Mouse (Mus musculus) retina, embryonic 14.5 days (tissue): Measurements from ENCODE around the gene Gpr65.

Experiments
- DNase-seq: peaks from one replicate; pipeline ENCODE4 v3.0.0-alpha.2; 2015; ENCODE audit warnings: low spot score

The Gpr65 gene

DNA sequence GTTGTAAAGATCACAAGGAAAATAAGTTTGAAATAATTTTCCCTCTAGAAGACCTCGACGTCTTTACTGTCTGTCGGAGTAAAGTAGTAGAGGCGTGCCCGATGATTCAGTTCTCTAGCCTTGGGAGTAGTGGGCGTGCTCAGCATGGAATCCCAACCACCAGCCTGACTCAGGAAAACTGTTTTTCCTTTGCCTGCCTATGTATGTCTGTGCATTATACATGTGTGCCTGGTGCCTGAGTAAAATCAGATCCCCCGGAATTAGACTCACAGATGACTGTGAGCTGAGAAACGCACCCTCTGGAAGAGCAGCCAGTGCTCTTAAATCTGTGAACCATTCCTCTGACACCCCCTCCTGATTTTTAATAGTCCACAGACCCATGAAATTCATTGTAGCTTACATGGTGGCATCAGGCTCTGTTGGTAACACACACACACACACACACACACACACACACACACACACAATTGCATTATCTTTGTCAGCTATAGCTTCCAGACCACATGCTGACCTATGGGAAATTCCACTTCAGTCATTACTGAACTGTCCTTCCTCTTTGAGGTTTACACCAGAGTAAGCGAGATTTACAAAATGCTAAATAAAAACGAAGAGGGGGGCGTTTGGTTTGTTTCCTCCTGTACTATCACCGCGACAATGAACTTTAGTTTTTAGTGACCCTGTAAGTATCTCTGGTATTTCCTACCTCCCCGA is 14.5 kb downstream of the Gpr65 start:
- DNase-seq = no peak

DNA sequence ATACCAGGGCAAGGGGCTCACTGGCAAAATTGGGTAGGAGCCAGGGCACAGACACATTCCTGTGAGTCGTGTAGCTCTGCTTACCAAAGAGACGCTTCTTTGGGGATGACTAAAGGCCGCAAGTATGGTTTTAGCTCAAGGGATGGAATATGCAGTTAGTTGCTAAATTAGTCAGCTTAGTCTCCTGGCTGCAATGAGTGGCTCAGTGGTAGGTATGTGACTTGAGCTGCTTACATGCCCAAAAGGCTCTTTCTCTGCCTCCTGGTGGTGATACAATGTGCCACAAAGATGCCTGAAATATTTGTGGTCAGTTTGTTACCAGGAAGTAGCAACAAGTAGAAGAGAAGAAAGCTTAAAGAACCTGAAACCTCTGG is 15.0 kb downstream of the Gpr65 start:
- no peak for DNase-seq

DNA sequence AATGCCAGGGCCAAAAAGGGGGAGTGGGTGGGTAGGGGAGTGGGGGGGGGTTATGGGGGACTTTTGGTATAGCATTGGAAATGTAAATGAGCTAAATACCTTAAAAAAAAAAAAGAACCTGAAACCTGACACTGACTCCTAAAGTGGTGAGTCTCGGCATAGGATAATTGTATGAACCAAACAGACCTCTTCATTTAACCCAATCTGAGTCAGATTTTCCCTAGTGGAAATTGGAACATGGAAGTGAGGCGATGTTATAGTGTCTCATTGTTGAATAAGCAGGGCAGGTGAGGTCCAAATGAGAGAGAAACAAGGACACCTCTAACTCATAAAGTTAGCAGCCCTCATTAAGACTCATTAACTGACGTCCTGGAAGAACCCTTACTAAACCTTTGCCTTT is 16.0 kb downstream of the Gpr65 start:
- DNase-seq = no peak

- DNase-seq = no peak
These were observed 22.0 kb downstream of the Gpr65 start for GRCm38 (mm10) chr12:98290475-98290874.

GRCm38 (mm10) chr12:98292278-98292677 is 23.8 kb downstream of the Gpr65 start:
- DNase-seq = no peak

DNA sequence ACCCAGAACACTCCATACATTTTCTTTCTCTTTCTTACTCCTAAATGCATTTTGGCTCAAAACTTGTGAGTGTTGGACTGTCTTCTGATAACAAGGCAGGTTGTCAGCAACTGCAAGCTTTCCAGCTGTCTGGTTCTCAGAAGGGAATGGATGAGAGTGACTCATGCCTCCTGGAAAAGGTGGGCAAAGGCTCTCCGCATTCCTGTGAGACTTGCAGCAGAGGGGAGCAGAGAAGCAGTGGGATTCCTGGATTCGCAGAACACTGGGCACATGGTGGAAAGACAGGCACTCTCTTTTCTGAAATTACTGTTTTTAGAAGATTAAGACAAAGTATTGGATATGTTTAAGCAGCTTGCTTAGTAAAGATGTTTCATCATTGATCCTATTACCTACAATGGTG is 25.8 kb downstream of the Gpr65 start:
- DNase-seq = no peak

- no peak for DNase-seq
These were observed 33.5 kb downstream of the Gpr65 start for GRCm38 (mm10) chr12:98301980-98302379.

- DNase-seq = peak; percentile 60
These were observed 34.6 kb downstream of the Gpr65 start for GRCm38 (mm10) chr12:98303013-98303412.

GRCm38 (mm10) chr12:98307179-98307915 is 38.9 kb downstream of the Gpr65 start:
- no peak for DNase-seq

DNA sequence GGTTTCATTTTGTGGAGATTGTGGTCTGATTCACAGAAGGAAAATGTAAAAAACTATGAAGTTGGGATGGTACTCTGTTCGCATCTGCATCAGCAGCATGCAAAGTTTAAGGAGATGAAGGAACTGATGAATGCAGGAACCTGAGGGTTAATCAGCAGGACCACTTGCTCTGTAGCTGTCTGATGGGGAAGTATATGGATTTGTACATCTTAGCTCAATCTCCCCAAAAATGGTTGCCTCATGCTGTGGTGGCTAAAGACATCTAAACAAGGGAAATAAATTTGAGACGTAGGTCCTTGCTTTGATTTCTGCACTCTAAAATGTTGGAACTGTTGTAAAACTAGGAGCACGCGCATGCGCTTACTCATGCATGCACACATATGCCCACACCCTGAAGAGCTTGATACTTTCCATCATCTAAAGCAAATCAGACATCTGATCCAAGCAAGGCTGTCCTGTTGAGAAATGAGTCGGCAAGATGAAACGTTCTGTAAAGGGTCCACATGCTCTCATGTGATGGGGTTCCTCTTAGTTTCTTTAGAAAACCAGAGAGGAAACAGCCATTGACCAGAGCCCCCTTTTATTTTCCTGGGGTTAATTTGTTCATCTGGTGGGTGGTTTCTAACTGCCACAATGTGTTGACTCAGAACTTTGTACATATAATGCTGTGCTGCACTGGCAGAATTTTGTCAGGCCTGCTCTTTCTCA is 43.1 kb downstream of the Gpr65 start:
- no peak for DNase-seq

- DNase-seq = no peak
These were observed 47.5 kb downstream of the Gpr65 start for GRCm38 (mm10) chr12:98315924-98316323.

DNA sequence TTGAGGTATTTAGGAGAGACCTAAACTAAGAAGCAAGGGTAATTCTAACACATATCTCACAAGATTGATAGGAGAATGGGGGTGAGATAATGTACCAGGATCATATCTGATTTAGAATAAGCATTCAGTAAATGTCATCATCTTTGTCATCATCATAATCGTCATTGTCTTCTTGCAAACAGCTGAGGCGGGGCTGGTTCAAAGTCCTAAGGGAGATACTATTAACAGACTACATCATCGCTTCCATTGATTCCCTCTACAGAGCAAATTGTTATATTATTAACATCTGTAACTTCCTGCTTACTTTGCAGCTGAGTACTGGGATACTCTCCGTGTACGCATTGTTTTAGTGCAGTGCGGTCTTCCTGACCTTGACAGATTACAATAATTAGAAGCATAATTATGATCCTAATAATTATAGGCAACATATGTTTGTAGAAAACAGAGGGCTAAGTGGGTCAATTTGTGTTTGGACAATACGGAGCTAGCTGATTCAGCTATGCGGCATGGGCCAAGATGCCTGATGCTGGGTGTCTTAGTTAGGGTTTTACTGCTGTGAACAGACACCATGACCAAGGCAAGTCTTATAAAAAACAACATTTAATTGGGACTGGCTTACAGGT is 49.4 kb downstream of the Gpr65 start:
- no peak for DNase-seq

DNA sequence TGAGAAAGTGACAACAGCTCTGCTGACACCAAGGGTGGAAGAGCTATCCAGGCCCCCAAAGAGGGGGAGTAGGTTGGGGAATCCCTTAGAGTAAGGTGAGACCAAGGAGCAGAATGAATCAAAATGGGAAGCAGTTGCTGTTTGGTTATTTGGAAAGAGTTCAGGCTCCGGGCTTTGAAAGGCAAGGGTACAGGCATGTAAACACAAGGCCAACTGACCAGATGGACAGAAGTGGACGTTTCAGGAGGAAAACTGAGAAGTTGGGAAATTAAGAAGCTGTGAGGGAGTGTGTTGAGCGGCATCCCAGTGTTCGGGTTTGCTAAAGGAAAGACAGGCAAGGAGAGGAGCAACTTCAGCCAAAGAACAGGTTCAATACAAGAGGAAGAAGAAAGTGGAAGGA is 54.0 kb downstream of the Gpr65 start:
- DNase-seq = no peak

GRCm38 (mm10) chr12:98324170-98324569 is 55.7 kb downstream of the Gpr65 start:
- peak; percentile 79 for DNase-seq
